Mouse (Mus musculus) stomach, adult 2 months (tissue): ENCODE results near the gene B430218F22Rik. TPM values are rescaled to one million over a fixed set of nuclear protein-coding genes. Genes with fewer than 3 reads are reported as not detected.

Experiments used
- polyA plus RNA-seq: library from polyadenylated mRNA; depleted of rRNA; stranded (reverse); fragments of >200 nt; gene quantifications from 2 replicates; pipeline ENCODE4 v1.2.3, GENCODE M21; 2012; rRNA removed

Gene B430218F22Rik
- polyA plus RNA-seq: 0.05 TPM in 1 of 2 replicates, not detected in the other

DNA sequence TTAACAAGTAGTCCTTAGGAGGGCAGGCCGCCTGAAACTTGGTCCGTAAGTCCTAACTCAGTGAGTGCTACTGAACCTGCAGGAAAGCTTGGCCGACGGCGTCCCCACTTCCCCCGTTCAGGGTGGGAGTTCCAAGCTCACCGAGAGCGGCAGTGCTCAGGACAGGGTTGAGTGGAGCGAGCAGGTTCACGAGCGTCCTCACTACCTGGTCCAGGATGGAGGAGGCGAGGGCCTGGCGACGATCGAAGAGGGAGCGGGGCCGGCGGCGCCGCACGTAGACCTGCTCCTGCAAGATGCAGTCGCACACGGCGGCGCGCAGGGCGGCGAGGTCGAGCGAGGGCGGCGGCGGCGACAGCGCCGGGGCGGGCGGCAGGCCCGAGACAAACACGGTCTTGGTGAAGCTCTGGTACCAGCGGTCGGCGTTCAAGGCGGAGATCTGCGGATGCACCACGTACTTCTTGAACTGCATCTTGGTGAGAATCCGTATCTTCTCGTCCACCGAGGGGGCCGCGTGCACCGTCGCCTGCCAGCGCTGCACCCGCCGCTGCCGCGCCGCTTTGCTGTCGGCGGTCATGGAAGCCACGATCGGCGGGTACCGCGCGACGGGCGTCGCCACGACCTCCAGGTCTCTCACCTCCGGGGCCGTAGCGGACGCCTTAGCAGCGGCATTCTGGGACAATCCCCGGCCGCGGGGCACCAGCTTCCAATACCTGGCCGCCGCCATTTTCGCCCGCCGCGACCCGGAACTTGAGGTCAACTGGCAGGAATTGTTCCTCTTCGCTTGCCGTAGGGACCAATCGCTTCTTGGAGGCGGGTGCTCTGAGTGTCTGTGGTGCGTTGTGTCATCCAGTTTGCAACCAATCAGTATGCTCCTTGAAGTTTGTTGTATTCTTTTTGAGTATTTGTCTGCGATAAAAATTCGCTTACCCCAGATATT, at the start of gene B430218F22Rik, which contains the start of gene Mrps30:
Gene B430218F22Rik (plus strand): TSS at position 120 of the 937 bp plus-strand sequence.
Gene Mrps30 (minus strand): TSS at position 742 of the 937 bp plus-strand sequence.

Other genes with a start within 250 kb of the B430218F22Rik start
- gene Mrps30, start 622 bp downstream of the B430218F22Rik start, polyA plus RNA-seq: 11.5 and 25.7 TPM in 2 replicates